Mouse (Mus musculus): ENCODE measurements at regions not wholly inside any gene's neighbourhood (a gene's known extent, or its start where the extent isn't known, plus 50 kb on each side); places are given as distances from the start of the nearest gene placed in this dataset.

DNA sequence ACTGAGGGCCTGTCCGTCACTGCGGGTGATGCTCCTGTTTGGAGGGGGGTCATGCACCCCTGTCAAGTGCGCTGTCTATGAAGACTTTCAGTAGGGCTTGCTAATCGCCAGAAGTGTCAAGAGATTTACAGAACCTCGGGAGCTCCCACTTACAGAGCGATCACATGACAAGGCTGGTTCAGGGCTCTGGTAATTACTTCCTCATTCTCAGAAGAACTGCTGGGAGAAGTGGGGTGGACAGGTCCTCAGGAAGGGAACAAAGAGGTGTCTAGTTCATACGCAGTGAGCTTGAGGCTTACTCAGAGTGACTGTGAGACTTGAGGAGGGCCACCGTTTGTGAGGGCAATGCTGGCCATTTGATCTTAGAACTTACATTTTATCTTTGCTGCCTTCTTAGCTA is 78.0 kb upstream of the 4930535I16Rik start:
- 82% methylated on average over 8 of the region's 8 CpGs for WGBS
- no peak overlapping the region for H3K27ac ChIP-seq (ENCODE audit: insufficient read depth, low read depth, low read length)
- H3K4me3 ChIP-seq (ENCODE audit: insufficient read depth, low read depth, low read length) = no peak overlapping the region
- peaks cover 5% of the 10 kb centered on the region for H3K4me1 ChIP-seq (ENCODE audit: control insufficient read depth, insufficient read depth, low read length)
- TF ChIP-seq POLR2A (IDR thresholded peaks at IDR 0.05; ENCODE audit: insufficient read depth, low read depth, low read length) (no peak), CTCF (IDR thresholded peaks at IDR 0.05; ENCODE audit: insufficient read depth, low read depth, low read length) (no peak)

DNA sequence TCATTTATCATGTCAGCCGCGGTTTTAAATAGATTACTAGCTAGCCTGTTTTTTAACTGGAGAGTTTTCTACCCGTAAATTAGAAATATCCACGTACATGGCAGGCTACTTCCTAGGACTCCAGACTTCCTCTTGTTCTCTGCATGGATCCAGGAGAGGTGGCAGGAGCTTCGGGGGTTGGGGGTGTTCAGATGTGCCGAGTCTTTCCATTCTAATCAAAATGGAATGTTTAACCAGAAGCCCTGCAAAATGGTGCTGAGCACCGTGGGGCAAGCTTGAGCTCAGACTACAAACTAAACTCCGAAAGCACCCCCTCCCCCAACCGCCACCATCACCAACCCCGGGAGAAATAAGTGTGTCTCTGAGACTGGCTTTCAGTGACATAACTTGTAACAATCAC is 73.4 kb upstream of the 4930535I16Rik start:
- Histone ChIP-seq H3K4me1 (ENCODE audit: control insufficient read depth, insufficient read depth, low read length) (peaks cover 9% of the 10 kb centered on the region), H3K4me3 (ENCODE audit: insufficient read depth, low read depth, low read length) (peak overlapping the region; percentile 33; the same call in 1 of the 2 replicates), H3K27ac (ENCODE audit: insufficient read depth, low read depth, low read length) (no peak overlapping the region)
- TF ChIP-seq POLR2A (IDR thresholded peaks at IDR 0.05; ENCODE audit: insufficient read depth, low read depth, low read length) (no peak), CTCF (IDR thresholded peaks at IDR 0.05; ENCODE audit: insufficient read depth, low read depth, low read length) (no peak)
- WGBS = 29% methylated on average over 10 of the region's 10 CpGs

DNA sequence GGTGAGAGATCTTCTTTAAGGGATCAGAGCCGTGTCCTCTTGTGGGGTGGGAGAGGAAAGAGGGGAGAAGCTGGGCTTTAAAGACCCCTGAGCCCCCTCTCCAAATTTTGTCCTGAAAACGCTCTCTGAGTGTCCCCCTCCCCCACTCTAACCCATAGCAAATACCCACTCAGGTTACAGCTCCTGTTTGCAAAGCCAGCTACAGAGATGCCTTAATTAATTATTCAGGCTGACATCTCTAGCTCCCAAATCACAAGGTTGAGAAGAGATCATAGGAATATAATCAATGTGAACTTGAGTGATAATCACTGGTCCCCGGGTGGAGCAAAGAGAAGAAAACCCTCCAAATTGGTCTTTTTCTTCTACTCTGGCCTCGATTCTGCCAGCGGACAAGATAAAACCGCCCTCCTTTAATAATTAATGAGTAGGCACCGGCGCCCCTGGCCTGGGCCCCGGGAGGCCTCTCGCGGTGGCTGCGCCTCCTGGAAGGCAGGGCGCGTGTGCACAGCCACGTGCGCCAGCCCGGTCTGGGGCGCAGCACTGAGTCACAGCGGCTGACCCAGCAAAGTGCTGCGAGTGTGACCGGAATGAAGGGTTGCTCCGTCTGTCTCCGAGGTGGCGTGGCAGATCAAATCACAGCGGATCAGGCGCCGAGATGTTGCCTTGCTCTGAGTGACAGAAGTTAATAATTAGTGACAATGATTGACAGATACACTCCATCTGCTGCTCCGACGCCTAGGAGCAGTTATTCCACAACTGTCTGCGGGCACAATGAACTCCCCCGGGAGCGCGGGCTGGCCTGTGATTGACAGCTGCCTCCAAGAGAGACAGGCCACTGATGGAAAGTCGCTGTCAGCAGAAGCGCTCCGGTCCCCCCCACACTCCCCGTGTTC is 72.7 kb upstream of the 4930535I16Rik start:
- TF ChIP-seq POLR2A (IDR thresholded peaks at IDR 0.05; ENCODE audit: insufficient read depth, low read depth, low read length) (no peak), CTCF (IDR thresholded peaks at IDR 0.05; ENCODE audit: insufficient read depth, low read depth, low read length) (no peak)
- H3K4me3 ChIP-seq (ENCODE audit: insufficient read depth, low read depth, low read length) = peak overlapping the region; percentile 33
- H3K4me1 ChIP-seq (ENCODE audit: control insufficient read depth, insufficient read depth, low read length) = peaks cover 9% of the 10 kb centered on the region
- WGBS = 5% methylated on average over 37 of the region's 37 CpGs
- H3K27ac ChIP-seq (ENCODE audit: insufficient read depth, low read depth, low read length) = no peak overlapping the region

Data from olfactory bulb, adult 2 months (tissue).